18 mouse cellular contexts compared by ENCODE assay signal in genomic region chr7:139081158-139081557, GRCm38 (mm10). TPM values are rescaled to one million over a fixed set of nuclear protein-coding genes. Genes with fewer than 3 reads are reported as not detected.
"Had no signal": no experiment of that assay in that cellular context is flagged by ENCODE, and none has a peak within 500 bp of the region (broad histone marks: within the 10 kb centered on the region; RNA-seq: fewer than 3 reads in every experiment).

No protein-coding gene starts in this region.

- H3K27me3 ChIP-seq: midbrain, embryonic 15.5 days had no signal

- H3K27ac ChIP-seq: kidney, postnatal 0 days; layer of hippocampus, adult 2 months; limb, embryonic 12.5 days; limb, embryonic 15.5 days; liver, embryonic 14.5 days; macrophage; midbrain, embryonic 12.5 days; midbrain, embryonic 15.5 days had no signal

- H3K9ac ChIP-seq: limb, embryonic 12.5 days; limb, embryonic 15.5 days; liver, embryonic 14.5 days; liver, postnatal 0 days; lung, embryonic 14.5 days; midbrain, embryonic 12.5 days; midbrain, embryonic 15.5 days had no signal

- H3K4me2 ChIP-seq: limb, embryonic 12.5 days; limb, embryonic 15.5 days; liver, embryonic 11.5 days; lung, embryonic 14.5 days; midbrain, embryonic 12.5 days; midbrain, embryonic 15.5 days had no signal

- DNase-seq: kidney, adult 2 months; kidney, postnatal 25 days; layer of hippocampus, adult 9-11 months; liver, postnatal 0 days; lung, embryonic 14.5 days; thymus, adult 18-20 months; thymus, postnatal 36 days had no signal

- H3K4me3 ChIP-seq: layer of hippocampus, adult 2 months; limb, embryonic 12.5 days; limb, embryonic 15.5 days; midbrain, embryonic 12.5 days; midbrain, embryonic 15.5 days had no signal

- ATAC-seq: liver, postnatal 0 days; lung, postnatal 0 days; midbrain, embryonic 15.5 days had no signal

- H3K36me3 ChIP-seq: limb, embryonic 12.5 days; limb, embryonic 15.5 days; midbrain, embryonic 12.5 days; midbrain, embryonic 15.5 days had no signal

- H3K9me3 ChIP-seq: limb, embryonic 12.5 days; limb, embryonic 15.5 days; midbrain, embryonic 12.5 days; midbrain, embryonic 15.5 days had no signal

RNA-seq across cellular contexts. Expression of gene Dpysl4, which starts 4.6 kb away (rescaled TPM):
- total RNA-seq: megakaryocyte, adult 5-6 weeks had no signal
- polyA plus RNA-seq: macrophage had no signal
